Mouse (Mus musculus) forebrain, embryonic 10.5 days (tissue): ENCODE measurements around the gene Srsf2. TPM values are rescaled to one million over a fixed set of nuclear protein-coding genes. Genes with fewer than 3 reads are reported as not detected.
"Not testable (repeated sequence)": the region's sequence is repeated elsewhere in the genome, so short reads cannot be mapped to it uniquely, and the experiment has no call there.

Source experiments
- DNase-seq: peaks from one replicate; pipeline ENCODE4 v3.0.0-alpha.2; 2017; ENCODE audit warnings: low spot score; ENCODE audit errors: extremely low spot score
- H3K27ac ChIP-seq: fragments of 300-500 bp; sonication (generic); 2 replicates; pipeline ENCODE4 v1.5.1; 2016; ENCODE audit warnings: mild to moderate bottlenecking
- H3K27me3 ChIP-seq: fragments of 300-500 bp; sonication (generic); 2 replicates; pipeline ENCODE4 v1.6.1; 2016; ENCODE audit warnings: mild to moderate bottlenecking; ENCODE audit not compliant: poor library complexity, severe bottlenecking
- H3K36me3 ChIP-seq: fragments of 300-500 bp; sonication (generic); replicated peaks from 2 replicates; pipeline ENCODE4 v1.6.1; 2016; ENCODE audit warnings: mild to moderate bottlenecking, moderate library complexity
- H3K4me1 ChIP-seq: fragments of 300-500 bp; sonication (generic); 2 replicates; pipeline ENCODE4 v1.6.1; 2016
- H3K4me3 ChIP-seq: fragments of 300-500 bp; sonication (generic); 2 replicates; pipeline ENCODE4 v1.5.1; 2016; ENCODE audit warnings: mild to moderate bottlenecking, moderate library complexity
- H3K9me3 ChIP-seq: fragments of 300-500 bp; sonication (generic); 2 replicates; pipeline ENCODE4 v1.6.1; 2016; ENCODE audit warnings: mild to moderate bottlenecking, moderate library complexity
- WGBS: fragments of 180-500 bp; shearing (Covaris S2); methylation state at CpG from one replicate; pipeline ENCODE4 v1.1.7; 2016; 5-methylcytosine and 5-hydroxymethylcytosine counted together
- polyA plus RNA-seq: library from polyadenylated mRNA; unstranded; fragments of >200 nt; fragmentation: Nextera tagmentation; extraction: Ambion mirVana; gene quantifications from 2 replicates; pipeline ENCODE4 v1.2.1, GENCODE M21; 2016

The Srsf2 gene
- 901 and 914 TPM in 2 replicates for polyA plus RNA-seq

DNA sequence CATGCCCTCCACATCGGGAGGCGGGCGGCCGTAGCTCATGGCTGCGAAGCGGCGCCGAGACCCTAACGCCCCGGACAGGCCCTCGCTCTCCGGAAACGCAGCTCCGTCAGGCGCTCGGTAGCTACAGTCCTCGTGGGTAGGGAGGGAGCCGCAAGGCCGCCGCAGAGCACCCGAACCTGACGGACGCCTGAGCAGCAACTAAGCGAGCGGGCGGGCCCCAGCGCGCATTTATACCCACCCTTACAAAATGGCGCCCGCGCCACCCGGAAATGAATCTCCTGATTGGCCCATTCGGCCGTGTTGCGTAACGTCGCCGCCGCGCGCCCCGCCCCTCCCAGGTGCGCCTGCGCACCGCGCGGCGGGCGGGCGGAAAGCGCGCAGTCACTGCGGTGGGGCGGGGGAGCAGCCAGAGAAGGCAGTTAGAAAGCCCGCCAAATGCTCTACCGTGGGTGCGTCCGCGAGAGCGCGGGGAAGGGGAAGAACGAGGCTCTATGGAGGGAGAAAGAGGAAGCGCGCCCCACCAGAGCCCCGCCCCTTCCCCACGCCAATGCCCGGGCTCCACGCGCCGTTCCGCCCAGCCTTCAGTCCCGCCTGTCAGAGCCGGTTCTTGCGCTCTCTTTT, at the start of gene Srsf2:
Gene Srsf2, minus strand, starts transcription at position 204 of the 621 bp plus-strand sequence.
- H3K4me1 ChIP-seq: peaks cover 31% of the 10 kb centered on the region
- under 1% methylated on average over 71 of the region's 74 CpGs for WGBS
- DNase-seq: peak; percentile 97
- peaks cover 43% of the 10 kb centered on the region for H3K36me3 ChIP-seq
- H3K9me3 ChIP-seq: no peaks in the 10 kb centered on the region
- H3K27ac ChIP-seq: peak within 1 kb of the TSS; percentile 100
- peak within 1 kb of the TSS; percentile 97 for H3K4me3 ChIP-seq
- no peaks in the 10 kb centered on the region for H3K27me3 ChIP-seq

DNA sequence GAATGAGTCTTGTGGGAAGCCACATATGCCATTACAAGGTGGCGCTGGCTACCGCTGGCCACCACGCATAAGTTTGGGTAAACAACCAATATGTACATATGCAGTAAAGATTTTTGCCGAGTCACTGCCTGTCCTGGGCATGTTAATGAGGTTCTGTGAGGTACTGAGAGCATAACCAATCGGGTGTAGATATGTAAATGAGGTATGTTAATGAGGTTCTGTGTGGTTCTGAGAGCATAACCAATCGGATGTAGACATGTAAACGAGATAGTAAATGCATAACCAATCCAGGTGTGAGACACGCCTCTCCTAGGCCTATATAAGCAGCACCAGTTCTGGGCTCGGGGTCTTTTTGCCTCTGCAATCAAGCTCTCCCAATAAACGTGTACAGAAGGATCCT, 49.7 kb upstream of the Srsf2 start:
- H3K4me1 ChIP-seq: peaks cover 28% of the 10 kb centered on the region
- 90% methylated on average over 10 of the region's 10 CpGs for WGBS
- not testable (repeated sequence) for H3K36me3 ChIP-seq, DNase-seq, H3K4me3 ChIP-seq, H3K9me3 ChIP-seq, H3K27ac ChIP-seq
- peaks cover 75% of the 10 kb centered on the region for H3K27me3 ChIP-seq

DNA sequence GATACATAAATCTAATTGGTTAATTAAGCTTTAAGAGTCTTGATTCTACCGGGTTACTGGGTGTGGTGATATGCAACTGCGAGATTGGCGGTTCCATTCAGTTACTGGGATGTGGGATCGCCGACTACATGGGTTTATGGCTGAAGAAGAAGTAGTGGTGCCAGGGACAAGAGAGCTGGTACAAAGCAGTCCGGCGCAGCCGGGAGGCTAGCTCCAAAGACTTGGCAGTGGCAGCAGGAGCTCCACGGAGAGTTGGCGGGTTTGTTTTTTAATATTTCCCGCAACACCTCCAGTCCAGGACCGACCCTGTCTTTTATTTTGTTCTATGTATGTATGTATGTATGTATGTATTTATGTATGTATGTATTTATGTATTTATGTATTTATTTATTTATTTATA, 46.4 kb upstream of the Srsf2 start:
- H3K9me3 ChIP-seq: no peaks in the 10 kb centered on the region
- peaks cover 18% of the 10 kb centered on the region for H3K4me1 ChIP-seq
- no peak overlapping the region for H3K27ac ChIP-seq
- H3K27me3 ChIP-seq: peaks cover 54% of the 10 kb centered on the region
- no peaks in the 10 kb centered on the region for H3K36me3 ChIP-seq
- H3K4me3 ChIP-seq: no peak overlapping the region
- no peak for DNase-seq
- 93% methylated on average over 12 of the region's 12 CpGs for WGBS

DNA sequence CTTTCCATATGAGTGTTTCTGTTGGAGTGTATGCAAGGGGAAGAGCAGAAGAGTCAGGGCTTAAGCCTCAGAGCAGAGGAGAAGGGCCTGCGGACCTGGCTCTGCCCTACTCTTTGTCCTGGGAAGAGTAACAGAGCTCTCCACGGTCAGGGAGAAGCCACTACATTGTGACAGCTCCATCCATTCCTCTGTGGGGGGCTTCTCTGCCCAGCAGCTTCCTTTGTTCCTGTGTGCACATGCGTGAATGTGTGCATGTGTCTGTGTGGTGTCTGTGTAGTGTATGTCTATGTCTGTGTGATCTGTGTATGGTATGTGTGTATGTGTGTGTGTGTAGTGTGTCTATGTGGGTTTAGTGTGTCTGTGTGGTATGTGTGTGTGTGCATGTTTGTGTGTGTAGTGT, 42.5 kb upstream of the Srsf2 start:
- peaks cover 22% of the 10 kb centered on the region for H3K27me3 ChIP-seq
- H3K27ac ChIP-seq: no peak overlapping the region
- H3K36me3 ChIP-seq: no peaks in the 10 kb centered on the region
- no peaks in the 10 kb centered on the region for H3K9me3 ChIP-seq
- 70% methylated on average over 3 of the region's 3 CpGs for WGBS
- no peak for DNase-seq
- peaks cover 13% of the 10 kb centered on the region for H3K4me1 ChIP-seq
- no peak overlapping the region for H3K4me3 ChIP-seq

DNA sequence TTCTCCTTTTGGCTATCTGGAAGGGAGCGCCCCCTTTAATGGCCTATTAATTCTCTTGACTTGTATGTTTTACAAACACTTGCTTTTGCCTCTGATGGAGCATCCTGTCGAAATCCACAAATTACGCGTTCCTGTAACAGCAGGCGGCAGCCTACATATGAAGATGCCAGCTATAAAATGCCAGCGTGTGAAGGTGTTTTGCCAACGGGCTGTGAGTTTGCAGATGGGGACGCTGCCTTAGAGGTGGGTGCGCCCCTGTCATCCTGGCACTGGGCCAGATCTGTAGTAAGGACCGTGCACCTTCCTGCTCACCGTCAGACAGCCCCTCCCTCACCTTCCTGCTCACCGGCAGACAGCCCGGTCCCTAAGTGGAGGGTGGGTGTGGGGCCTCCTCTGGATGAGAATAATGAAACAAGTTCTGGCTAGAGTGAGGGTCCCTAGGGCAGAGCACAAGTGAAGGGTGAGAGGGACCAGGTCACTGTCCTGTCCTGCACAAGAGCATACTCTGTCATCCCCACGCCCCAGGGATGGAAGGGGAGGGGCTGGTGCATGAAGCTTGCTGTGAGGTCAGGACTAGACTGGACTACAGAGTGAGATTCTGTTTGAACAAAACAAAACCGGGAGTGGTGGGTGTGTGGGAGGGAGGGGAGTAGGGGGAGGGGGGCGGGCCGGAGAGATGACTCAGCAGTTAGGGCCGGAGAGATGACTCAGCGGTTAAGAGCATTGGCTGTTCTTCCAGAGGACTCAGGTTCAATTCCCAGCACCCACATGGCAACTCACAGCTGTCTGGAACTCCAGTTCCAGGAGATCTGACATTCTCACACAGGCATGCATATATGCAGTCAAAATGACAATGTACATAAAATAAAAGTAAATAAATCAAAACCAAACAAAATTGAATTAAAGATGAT, 40.9 kb upstream of the Srsf2 start:
- 82% methylated on average over 19 of the region's 19 CpGs for WGBS
- Histone ChIP-seq H3K27ac (no peak overlapping the region), H3K4me1 (peaks cover 14% of the 10 kb centered on the region), H3K9me3 (no peaks in the 10 kb centered on the region), H3K27me3 (peaks cover 22% of the 10 kb centered on the region; the same call in 1 of the 2 replicates), H3K36me3 (no peaks in the 10 kb centered on the region), H3K4me3 (no peak overlapping the region)
- no peak for DNase-seq

DNA sequence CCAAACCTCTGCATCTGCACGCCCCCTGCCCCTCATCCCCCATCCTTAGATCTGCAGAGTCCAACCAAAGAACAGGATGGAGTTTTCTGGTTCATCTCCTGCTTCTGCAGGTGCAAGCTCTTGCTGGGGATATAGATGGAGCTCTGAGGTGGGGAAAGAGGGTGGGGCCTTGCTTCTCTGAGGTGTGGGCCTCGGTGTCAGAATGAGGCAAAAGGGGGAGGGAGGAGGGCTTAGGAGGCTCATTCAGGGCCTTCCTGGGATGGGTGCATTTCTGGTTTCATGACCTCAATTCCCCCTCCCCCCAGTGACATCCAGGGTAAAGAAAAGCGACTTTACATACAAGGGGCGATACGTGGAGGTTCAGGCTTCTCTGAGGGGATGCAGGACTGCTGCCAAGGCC, 34.2 kb upstream of the Srsf2 start:
- H3K4me1 ChIP-seq: peaks cover 15% of the 10 kb centered on the region

DNA sequence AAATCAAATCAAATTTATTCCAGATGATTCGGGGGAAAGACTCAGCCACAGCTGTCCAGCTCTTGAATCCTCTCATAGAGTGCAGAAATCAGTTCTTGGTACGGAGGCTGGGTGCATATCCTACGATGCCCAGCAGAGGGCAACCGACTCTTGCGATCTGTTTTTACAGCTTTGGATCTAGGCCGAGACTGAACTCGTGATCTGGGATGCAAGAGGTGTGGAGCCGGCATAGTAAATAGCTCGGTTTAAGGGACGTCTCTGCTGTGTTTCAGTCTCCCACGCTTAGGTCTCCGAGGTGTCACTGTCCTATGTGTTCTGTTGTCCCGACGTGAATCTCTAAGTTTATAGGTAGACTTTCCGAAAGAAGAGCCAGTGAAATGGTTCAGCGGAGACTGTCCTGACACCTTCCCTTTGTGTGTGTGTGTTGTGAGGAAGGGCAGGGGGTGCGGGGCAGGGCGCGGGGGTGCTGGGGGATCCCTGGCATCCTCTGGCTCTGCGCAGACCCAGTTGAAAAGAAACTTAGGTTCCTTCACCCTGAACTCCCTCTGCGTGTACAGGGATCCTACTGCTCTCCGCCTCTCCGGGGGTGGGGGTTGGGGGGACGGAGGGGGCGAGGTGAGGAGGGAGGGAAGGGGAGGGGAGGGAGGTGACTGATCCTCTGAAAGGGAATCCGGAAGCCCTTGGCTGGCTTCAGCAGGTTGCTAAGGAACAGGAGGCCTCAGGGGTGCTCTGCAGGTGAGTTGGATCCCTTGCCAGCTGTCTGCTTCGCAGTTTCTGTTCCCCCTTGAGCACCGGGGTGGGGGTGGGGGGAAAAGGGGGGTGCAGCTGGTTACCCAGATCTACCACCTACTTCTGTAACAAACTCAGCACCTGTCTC, 32.6 kb upstream of the Srsf2 start:
- Histone ChIP-seq H3K27me3 (peaks cover 38% of the 10 kb centered on the region), H3K27ac (peak overlapping the region; percentile 52; the same call in 1 of the 2 replicates), H3K4me3 (peak overlapping the region; percentile 36), H3K36me3 (no peaks in the 10 kb centered on the region), H3K9me3 (no peaks in the 10 kb centered on the region), H3K4me1 (peaks cover 15% of the 10 kb centered on the region)
- peak; percentile 82 for DNase-seq
- 3% methylated on average over 27 of the region's 28 CpGs for WGBS

More for the DNA sequence above, 34.2 kb upstream of the Srsf2 start:
- Histone ChIP-seq H3K27ac (no peak overlapping the region), H3K36me3 (no peaks in the 10 kb centered on the region), H3K9me3 (no peaks in the 10 kb centered on the region), H3K27me3 (peaks cover 38% of the 10 kb centered on the region), H3K4me3 (no peak overlapping the region)
- no peak for DNase-seq
- WGBS: 61% methylated on average over 5 of the region's 5 CpGs

DNA sequence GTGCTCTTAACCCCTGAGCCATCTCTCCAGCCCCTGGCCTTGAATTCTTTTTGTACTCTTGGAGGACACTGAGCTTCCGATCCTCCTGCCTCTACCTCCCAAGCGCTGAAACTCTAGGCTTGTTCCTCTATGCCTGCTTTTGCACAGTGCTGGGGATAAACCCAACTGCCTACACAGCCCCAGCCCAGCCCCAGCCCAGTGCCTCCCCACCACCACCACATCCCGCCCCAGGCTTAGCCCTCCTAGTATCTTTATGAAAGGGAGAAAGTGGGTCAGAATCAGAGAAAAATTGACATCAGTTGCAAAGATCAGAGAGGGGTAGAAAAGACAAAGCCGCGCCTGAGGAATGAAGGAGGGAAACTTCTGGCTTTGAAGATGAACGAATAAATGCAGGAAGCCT, 31.2 kb upstream of the Srsf2 start:
- Histone ChIP-seq H3K4me1 (peaks cover 10% of the 10 kb centered on the region), H3K27me3 (peaks cover 37% of the 10 kb centered on the region), H3K36me3 (no peaks in the 10 kb centered on the region), H3K4me3 (no peak overlapping the region), H3K27ac (no peak overlapping the region), H3K9me3 (no peaks in the 10 kb centered on the region)
- DNase-seq: no peak
- WGBS: 88% methylated on average over 6 of the region's 6 CpGs

DNA sequence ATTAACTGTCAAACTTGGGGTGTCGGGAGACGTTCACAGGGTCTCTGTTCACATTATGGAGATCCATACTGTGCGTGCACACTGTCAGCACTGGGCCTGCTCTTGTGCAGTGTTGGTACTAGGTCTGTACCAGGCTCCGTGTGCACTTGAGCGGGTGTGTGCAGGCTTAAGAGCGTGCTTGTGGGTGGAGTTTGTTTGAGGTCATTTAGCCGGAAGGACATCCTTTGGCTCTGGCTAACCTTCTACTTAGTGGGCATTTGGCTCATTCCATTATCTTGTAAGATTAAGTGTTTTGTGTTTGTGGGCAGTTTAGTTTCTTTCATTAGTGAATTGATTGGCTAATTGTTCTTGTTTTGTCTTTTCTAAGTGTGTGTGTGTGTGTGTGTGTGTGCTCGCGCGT, 29.6 kb upstream of the Srsf2 start:
- H3K4me3 ChIP-seq: no peak overlapping the region
- DNase-seq: no peak
- H3K4me1 ChIP-seq: peaks cover 10% of the 10 kb centered on the region
- H3K27ac ChIP-seq: no peak overlapping the region
- 85% methylated on average over 10 of the region's 10 CpGs for WGBS
- H3K9me3 ChIP-seq: no peaks in the 10 kb centered on the region
- peaks cover 31% of the 10 kb centered on the region for H3K27me3 ChIP-seq
- H3K36me3 ChIP-seq: no peaks in the 10 kb centered on the region

DNA sequence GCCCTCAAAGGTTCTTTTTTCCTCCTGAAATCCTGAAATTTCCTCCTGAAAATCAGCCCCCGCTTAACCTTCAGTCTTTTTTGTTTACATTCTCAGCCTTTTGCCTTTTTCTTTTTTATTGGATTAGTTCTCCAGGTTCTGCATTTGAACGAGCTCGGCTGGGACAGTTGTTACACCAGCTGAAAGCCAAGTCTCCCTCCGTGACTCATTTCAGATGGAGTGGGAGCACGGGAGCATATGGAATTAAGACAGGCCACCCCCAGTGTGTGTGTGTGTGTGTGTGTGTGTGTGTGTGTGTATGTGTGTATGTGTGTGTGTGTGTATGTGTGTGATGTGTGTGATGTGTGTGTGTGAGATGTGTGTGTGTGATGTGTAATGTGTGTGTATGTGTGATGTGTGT, 28.5 kb upstream of the Srsf2 start:
- DNase-seq: no peak
- Histone ChIP-seq H3K36me3 (no peaks in the 10 kb centered on the region), H3K4me1 (peaks cover 10% of the 10 kb centered on the region), H3K27ac (no peak overlapping the region), H3K9me3 (no peaks in the 10 kb centered on the region), H3K4me3 (no peak overlapping the region), H3K27me3 (peaks cover 21% of the 10 kb centered on the region)
- 70% methylated on average over 5 of the region's 5 CpGs for WGBS

DNA sequence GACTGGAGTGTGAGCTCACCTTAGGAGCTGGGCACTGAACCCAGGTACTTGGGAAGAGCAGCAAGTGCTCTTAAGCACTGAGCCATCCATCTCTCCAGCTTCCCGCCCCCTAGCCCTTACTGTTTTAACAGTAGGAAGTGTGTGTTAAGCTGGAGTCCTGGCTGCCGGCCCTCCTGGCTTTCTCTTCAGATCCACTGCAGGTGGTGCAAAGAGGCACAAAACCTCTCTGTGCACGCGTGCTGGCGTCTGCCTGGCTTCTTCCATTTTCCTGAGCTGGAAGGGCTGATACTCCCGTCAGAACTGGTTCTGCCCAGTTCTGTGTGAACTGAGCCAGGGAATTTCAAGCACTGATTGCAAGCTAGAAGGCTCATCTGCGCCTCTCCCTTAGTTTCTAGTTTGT, 27.9 kb upstream of the Srsf2 start:
- H3K4me1 ChIP-seq: peaks cover 6% of the 10 kb centered on the region
- peaks cover 2% of the 10 kb centered on the region; the same call in 1 of the 2 replicates for H3K36me3 ChIP-seq
- H3K27me3 ChIP-seq: peaks cover 15% of the 10 kb centered on the region
- H3K9me3 ChIP-seq: no peaks in the 10 kb centered on the region
- H3K27ac ChIP-seq: no peak overlapping the region
- no peak for DNase-seq
- no peak overlapping the region for H3K4me3 ChIP-seq
- WGBS: 65% methylated on average over 7 of the region's 7 CpGs

DNA sequence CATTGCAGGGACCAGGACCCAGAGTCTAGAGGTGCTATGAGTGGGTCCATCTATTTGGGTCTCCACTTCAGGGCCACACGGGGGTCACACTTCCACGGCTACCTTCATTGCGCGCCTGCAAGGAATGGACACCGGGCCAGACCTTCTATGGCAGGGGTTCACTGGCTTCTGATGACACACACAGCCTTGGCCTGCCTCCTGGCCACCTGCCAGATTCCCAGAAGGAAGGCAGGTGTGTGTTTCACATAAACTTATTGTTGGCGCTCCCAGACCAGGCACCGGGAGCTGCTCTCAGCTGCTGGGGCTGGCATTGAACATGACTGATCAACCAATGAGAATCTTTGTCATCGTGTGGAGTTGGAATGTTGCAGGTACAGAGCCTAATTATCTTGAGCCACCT, 25.6 kb upstream of the Srsf2 start:
- WGBS: 94% methylated on average over 8 of the region's 8 CpGs
- Histone ChIP-seq H3K27ac (no peak overlapping the region), H3K27me3 (no peaks in the 10 kb centered on the region), H3K4me1 (no peaks in the 10 kb centered on the region), H3K36me3 (peaks cover 22% of the 10 kb centered on the region), H3K9me3 (no peaks in the 10 kb centered on the region), H3K4me3 (no peak overlapping the region)
- DNase-seq: no peak
